In genomic region chr16:23361434-23361970, GRCm38 (mm10) we compare ENCODE assay signal across 14 mouse cellular contexts.
"Had no signal": no experiment of that assay in that cellular context is flagged by ENCODE, and none has a peak within 500 bp of the region (broad histone marks: within the 10 kb centered on the region; RNA-seq: fewer than 3 reads in every experiment).

No protein-coding gene starts in this region.

- H3K9me3 ChIP-seq: limb, embryonic 13.5 days; liver, embryonic 12.5 days; midbrain, embryonic 15.5 days; neural tube, embryonic 12.5 days; stomach, embryonic 15.5 days had no signal

- DNase-seq: kidney, adult 9 months; kidney, postnatal 36 days; lung, embryonic 14.5 days; lung, postnatal 14 days; thymus, postnatal 4 days had no signal

- H3K4me3 ChIP-seq: limb, embryonic 13.5 days; liver, embryonic 12.5 days; megakaryocyte, embryonic 14.5 days; midbrain, embryonic 15.5 days; neural tube, embryonic 12.5 days; stomach, embryonic 15.5 days had no signal

- H3K27me3 ChIP-seq: limb, embryonic 13.5 days; liver, embryonic 12.5 days; midbrain, embryonic 15.5 days; neural tube, embryonic 12.5 days; stomach, embryonic 15.5 days had no signal

- ATAC-seq: liver, embryonic 12.5 days; midbrain, embryonic 15.5 days had no signal

- H3K4me2 ChIP-seq: limb, embryonic 13.5 days; liver, embryonic 12.5 days; lung, embryonic 14.5 days; midbrain, embryonic 11.5 days; midbrain, embryonic 15.5 days; neural tube, embryonic 12.5 days; stomach, embryonic 15.5 days had no signal

- H3K4me1 ChIP-seq: limb, embryonic 13.5 days; liver, embryonic 12.5 days; megakaryocyte, embryonic 14.5 days; midbrain, embryonic 15.5 days; neural tube, embryonic 12.5 days; stomach, embryonic 15.5 days had no signal

- H3K9ac ChIP-seq: limb, embryonic 13.5 days; liver, embryonic 12.5 days; lung, embryonic 14.5 days; midbrain, embryonic 15.5 days; neural tube, embryonic 12.5 days; stomach, embryonic 15.5 days had no signal

- H3K27ac ChIP-seq: kidney, postnatal 0 days; limb, embryonic 13.5 days; liver, embryonic 12.5 days; macrophage; midbrain, embryonic 15.5 days; neural tube, embryonic 12.5 days; stomach, embryonic 15.5 days had no signal
